Mouse (Mus musculus) embryo, embryonic 11 days (tissue): ENCODE results near the gene Dhx37.
A peak's percentile ranks its signal among the peaks of the same experiment; 100 is the strongest.

Source experiments
- DNase-seq: peaks from one replicate; pipeline ENCODE4 v3.0.0-alpha.2; 2015

Dhx37 gene

DNA sequence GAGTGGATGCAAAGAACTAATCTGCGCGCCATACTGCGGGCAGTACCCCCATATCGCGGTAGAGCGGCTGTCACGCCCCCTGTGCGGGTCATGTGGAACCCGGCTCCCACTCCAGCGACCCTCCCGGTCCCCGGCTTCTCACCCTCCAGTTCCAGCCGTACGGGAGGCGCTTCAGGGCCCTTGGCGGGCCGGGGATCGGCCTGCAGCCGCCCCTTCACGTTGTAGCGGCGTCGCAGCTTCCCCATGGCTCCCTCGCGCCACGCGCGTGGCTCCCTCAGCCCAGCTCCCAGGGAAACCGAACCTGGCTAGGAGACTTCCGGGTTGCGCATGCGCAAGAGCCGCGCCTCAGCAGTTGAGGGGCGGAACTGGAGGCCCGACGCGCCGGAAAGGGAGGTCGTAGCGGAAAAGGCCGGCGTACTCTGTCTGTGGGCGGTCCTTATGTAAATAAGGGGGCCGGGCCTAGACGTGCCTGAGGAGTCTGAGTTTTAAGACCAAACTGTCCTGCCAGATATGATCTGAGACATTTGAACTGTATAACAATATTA lies at the start of gene Dhx37:
TSS of gene Dhx37 (minus strand) at position 329 of the 545 bp plus-strand sequence.
- peak; percentile 97 for DNase-seq

DNA sequence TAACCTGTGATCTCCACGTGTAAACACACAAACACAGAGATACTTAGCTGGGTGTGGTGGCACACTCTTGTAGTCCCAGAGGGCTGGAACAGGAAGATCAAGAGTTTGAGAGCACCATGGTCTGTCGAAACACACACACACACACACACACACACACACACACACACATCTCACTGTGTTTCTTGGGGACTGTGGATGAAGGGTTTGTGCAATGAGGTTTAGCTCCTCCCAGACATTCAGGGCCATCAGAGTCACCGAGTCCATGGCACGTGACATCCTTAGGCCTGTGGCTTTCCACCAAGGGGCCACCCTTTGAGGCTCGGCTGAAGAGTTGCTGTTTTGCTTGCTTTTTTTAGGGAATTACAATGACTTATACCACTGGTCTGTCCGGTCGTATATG lies 48.6 kb upstream of the Dhx37 start:
- no peak for DNase-seq

DNA sequence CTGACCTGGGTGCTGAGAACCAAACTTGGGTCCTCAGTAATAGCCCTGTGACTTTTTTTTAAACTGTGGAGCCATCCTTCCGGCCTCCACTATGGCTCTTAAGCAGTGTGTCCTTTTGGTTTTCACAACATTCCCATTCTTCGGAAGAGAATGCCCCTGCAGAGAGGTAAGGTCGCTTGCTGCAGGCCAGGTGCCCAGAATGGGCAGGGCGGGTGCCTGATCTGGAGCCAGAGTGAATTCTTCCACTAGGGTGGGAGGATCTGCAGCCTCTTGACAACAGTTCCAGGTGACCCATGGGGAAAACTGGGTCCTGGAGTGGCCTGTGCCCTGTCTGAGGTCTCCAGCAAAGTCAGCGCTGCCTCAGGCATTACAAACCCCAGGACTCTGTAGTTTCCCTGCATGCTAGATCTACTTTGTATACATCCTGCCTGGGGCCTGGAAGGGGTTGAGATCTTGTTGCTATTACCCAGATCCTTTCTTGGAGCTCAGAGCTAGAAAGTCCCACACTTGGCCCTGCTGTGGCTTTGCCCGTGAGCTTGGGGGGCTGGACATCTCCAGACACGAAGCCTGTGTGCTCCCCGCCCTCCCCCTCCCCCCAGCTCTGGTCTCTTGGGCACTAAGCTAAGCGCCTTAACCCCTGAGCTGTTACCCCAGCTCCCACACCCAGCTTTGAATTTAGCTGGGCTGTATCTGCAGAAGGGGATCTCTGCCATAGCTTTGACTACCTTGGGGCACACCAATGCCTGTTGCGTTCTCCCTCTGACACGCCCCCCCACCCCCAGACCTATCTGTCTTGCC lies 46.7 kb upstream of the Dhx37 start:
- no peak for DNase-seq

DNA sequence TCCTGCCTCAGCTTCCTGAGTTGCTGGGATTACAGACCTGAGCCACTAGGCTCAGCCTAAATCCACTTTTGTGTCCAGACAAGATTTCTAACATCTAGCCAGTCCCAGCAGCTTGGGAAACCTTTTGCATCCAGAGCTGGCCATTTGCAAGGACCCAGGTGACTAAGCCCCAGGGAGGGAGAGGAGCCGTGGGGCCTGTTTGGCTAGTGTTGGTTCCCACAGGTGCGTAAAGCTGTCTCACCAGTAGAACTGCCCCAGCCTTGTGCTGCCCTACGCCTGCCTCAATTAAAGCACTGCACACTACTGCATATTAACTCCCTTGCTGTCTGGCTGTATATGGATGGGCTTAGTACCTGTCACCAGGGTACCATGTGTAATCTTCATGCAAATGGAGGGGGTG lies 45.5 kb upstream of the Dhx37 start:
- DNase-seq = no peak

DNA sequence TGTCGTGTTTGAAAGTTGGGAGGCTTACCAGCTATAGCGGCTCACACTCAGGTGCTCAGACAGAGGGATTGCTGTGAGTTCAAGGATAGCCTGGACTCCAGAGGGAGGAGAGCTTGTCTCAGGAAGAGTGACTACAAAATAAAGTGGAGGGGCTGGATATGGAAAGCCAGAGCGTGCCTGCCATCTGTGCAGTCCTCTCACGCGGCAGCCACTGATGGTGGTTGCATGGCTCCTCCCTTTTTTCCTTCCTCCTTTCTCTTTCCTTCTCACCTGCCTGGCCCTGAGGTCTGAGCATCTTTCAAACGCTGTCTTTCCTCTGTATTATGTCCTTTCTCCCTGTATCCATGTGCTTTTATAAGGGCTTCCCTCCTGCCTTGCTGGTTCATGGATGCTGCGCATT lies 44.1 kb upstream of the Dhx37 start:
- DNase-seq = no peak

DNA sequence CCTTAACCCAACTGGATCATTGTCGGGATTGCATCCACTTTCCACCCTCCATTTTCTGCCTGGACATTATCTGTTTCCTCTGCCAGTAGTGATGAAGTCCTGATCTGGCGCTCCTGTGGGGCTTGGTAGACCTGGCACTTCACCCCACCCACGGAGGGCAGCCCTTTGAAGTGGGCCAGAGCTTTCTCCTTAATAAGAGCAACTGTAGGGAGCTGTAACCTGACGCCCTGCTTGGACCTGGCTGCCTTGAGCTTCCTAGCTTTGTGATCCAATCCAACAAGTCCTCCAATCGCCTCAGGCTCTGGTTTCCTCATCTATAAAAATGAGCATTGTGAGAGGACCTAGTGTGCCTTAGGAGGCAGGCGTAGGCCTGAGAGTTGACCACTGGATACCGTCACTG lies 43.6 kb upstream of the Dhx37 start:
- DNase-seq = no peak

DNA sequence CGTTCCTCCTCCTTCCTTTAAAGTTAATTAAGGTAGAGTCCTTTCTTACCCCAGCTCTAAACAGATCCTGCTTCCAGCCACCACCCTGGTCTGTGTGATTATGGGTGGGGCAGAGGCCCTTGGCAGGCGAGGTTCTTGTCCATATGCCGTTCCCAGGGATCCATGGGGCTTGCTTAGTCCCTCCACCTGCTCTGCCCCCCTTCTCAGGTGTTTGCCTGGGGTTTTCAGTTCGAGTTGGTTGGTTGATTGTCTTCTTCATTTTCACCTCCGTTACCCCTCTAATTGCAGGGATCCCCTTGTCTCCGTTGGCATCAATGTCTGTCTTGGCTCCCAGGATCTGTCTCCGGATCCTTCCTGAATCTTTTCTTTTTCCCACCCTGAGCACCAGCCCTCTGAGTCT lies 42.9 kb upstream of the Dhx37 start:
- no peak for DNase-seq

DNA sequence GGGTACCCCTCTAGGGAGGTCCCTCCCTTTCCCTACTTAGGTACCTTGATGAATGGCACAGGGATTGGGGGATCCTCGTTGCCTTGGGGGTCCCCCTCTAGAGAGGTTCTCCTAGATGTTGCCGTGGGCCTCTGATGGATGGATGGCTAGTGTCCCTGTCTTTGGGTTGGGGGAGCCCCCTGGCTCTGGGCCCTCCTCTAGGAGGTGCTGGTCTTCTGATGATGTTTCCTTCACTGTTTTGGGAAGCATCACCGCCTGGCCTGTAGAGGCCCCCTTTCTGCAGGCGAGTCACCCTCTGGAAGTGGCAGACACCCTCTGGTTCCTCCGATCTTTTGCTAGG lies 42.3 kb upstream of the Dhx37 start:
- DNase-seq = peak; percentile 16

DNA sequence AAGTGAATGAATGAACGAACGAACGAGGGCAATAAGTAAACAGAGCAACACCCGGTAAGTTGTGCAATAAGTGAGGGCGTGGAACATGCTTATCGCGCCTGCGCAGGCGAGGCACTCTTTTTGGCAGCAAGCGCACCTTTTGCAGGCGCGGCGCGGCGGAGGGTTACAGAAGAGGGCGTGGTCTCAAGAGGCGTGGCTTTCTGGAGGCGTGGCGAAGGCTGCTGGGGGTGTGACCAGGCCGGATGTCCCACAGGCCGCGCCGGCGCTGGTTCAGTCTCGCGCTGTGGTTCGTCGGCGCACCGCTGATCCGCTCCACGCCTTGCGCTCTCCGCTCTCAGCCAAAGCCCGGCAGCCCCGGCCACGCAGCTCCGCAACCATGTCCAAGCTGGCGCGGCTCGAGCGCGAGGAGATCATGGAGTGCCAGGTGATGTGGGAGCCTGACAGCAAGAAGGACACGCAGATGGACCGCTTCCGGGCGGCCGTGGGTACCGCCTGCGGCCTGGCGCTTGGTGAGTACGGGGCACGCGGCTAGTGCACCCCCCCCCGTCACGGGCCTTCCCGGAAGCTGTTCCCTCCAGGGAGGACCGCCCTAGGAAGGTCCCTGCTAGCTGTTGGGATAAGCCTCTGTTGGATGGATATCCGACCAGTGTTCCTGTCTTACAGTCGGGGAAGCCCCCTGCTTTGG lies 41.8 kb upstream of the Dhx37 start, which contains the start of gene Aacs:
TSS of gene Aacs (plus strand) at position 214 of the 685 bp plus-strand sequence.
- DNase-seq = peak; percentile 96

DNA sequence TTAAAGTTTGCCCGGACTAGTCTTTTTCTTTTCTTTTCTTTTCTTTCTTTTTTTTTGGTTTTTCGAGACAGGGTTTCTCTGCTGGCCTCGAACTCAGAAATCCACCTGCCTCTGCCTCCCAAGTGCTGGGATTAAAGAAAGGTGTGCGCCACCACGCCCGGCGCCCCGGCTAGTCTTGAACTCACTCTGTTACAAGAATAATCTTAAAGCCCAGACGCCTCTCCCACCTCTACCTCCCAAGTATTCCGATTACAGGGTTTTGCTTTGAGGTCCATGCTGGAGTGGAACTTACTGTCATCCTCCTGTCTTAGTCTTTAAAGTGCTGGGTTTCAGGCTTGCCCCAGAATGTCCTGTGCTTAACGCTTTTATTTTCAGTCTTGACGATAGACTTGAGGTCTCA lies 41.1 kb upstream of the Dhx37 start:
- DNase-seq = no peak

DNA sequence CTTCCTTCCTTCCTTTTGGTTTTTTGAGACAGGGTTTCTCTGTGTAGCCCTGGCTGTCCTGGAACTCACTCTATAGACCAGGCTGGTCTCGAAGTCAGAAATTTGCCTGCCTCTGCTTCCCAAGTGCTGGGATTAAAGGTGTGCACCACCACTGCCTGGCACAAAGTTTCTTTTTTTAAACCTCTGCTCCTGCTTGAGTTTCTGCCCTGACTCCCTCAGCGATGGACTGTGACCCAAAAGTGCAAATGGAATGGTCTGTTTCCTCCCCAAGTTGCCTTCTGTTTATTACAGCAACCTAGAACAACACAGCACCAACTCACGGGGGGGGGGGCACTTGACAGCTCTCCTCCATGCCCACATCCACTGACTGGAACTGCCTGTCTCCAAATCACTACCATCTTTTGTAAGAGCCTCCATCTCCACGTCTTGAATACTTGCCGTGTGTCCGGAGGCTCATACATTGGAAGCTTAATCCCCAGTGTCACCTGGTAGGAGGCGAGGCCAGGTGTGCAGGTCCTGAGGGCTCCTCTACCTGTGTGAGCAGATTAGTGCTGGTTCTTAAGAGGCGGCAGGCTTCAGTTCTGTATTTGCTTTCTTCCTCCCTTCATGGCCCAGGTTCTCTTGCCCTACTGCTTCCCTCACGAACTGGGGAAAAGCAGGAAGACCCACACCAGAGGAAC lies 39.0 kb upstream of the Dhx37 start:
- no peak for DNase-seq

DNA sequence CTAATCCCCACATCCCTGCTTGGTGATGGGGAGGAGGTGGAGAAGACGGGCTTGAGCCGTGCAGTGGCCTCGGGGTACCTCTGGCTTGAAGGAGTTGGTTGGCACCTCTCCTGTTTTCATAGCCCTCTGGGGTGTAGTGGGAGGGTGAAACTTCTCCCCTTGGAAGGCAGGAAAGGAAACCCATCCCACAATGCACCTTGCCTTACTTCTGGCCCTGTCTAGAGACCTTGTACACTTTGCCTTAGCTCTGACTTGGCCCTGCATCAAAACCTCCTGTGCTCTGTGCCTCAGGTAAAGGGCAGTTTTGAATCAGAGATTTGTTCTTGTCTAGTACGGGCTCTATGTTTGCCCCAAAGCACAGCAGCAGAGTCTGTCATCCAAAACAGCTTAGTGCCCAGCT lies 36.8 kb upstream of the Dhx37 start:
- no peak for DNase-seq

DNA sequence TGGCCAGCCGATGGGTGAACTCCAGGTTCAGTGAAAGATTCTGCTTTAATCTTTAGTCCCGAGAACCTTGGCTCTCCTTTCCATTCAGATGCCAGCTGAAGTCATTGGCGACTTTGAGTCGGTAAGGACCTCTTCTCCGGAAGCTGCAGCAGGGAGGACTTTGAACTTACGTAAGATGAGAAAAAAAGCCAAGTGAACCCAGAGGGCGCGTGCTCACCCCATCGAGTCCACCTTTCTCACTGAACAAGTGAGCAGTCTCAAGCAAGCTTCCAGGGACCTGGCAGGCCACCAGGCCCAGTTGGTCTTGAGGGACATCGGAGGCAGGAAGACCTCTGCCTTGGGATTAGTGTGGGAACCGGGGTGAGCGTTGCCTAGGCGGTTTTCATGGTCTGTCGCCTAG lies 33.3 kb upstream of the Dhx37 start:
- DNase-seq = no peak

DNA sequence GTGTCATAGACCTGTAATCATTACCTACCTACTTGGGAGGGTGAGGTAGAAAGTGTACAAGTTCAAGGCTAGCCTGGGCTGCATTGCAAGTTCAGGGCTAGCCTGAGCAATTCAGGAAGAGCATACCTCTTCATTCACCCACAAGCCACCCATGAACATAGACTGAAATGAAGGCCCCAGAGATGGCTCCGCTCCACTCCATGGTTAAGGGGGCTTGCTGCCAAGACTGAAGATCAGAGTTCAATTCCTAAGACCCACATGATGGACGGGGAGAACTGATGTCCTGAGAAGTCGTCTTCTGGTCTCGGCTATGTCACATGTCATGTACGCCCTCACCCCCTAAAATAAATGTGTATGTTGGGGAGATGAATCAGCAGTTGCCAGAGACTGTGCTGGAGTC lies 32.6 kb upstream of the Dhx37 start:
- no peak for DNase-seq

DNA sequence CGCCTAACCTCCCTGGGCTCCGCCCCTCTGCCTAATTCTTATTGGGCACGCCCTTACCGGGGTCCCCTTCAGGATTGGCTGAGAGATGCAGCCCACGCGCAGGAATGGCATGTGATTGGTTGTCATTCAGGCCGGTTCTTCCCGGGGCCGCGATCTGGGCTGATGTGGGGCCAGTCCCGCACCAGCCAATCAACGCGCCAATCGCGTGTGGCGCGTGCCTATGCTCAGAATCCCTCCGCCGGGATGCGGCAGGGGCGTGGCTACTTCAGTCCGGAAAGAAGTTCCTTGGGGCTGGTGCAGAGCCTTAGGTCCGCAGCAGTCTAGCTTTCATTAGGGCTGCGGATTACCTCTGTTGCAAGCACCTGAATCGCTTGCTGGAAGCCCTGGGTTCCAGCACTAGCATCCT lies 31.8 kb upstream of the Dhx37 start:
- DNase-seq = peak; percentile 99

DNA sequence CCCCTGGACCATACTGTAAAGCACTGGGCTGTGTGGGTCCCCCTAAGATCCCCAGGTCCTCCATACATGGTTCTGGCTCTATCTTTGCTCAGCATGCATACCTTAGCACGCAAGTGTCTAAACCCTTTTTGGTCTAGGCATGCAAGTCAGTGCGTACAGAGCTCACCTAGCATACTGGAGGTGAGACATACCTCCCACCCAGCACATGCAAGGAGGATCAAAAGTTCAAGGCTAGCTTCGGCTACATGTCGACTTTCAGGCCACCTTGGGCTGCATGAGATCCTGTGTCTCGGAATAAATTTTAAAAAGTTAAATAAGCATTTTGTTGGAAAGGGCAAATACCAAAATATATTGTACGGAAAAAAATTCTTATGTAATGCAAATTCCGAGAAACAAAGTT lies 31.3 kb upstream of the Dhx37 start:
- no peak for DNase-seq

DNA sequence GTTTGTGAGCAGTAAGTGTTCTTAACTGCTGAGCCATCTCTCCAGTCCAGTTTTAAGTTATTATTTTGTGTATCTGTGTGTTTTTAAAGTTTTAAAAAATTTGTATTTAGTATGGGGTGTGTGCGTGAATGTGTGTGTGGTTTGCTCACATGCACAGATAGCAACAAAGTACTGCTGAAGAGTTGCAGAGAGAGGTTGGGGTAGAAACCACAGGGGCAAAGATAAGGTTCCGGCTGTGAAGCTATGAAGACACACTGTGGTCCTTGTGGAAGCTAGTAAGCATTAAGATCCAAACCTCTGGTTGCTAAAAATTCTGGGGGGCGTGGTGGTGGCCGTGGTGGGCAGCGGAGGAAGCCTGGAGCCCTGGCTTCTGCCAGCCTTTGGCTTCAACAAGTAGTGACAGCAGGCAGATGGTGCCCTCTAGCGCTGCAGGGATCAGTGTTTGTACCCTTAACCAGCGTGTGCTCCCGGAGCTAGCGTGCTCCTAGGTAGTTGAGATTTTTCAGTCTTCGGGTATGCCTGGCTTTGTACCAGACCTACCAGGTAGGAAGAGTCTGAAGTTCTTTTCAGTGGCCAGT lies 28.0 kb upstream of the Dhx37 start:
- peak; percentile 47 for DNase-seq

DNA sequence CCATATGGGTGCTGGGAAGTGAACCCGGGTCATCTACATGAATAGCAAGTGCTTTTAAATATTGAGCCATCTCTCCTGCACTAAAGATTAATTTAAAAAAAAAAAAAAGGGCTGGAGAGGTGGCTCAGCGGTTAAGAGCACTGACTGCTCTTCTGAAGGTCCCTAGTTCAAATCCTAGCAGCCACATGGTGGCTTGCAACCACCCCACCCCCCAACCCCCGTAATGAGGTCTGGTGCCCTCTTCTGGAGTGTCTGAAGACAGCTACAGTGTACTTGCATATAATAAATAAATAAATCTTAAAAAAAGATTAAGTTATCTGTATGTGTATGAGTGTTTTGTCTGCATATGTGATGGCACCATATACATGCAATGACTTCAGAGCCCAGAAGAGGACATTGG lies 26.7 kb upstream of the Dhx37 start:
- no peak for DNase-seq

DNA sequence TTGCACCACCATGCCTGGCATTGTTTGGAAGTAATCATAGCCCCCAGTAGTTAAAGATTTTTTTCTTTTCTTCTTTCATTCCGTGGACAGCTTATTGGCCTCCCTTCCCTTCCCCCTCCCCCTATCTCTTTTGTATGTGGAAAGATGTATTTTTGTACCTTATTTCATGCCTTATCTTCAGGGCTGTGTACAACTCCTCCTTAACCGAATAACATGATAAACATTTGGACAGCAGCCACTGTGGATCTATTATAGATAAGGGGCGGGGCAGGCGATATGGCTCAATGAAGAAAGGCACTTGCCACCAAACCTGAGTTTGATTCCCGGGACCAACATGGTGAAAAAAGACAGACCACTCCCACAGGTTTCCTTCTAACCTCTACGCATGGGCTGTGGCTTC lies 23.6 kb upstream of the Dhx37 start:
- DNase-seq = no peak

DNA sequence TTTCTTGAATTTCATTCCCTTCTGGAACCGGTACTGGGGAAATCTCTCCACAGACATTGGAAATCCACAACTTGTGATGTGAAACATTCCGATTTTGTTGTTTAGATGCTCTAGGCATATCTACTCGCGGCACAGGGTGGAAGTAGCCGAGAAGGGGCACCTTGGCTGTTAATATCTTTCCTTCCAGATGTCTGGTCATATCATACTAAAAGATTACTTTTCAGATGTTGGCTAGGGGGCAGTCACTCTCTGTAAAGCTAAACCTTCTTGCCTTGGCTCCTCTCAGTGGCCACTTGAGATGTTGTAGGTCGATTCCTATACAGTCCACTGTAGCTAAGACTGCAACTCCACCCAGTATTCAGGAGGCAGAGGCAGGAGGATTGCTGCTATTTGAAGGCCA lies 22.2 kb upstream of the Dhx37 start:
- no peak for DNase-seq

DNA sequence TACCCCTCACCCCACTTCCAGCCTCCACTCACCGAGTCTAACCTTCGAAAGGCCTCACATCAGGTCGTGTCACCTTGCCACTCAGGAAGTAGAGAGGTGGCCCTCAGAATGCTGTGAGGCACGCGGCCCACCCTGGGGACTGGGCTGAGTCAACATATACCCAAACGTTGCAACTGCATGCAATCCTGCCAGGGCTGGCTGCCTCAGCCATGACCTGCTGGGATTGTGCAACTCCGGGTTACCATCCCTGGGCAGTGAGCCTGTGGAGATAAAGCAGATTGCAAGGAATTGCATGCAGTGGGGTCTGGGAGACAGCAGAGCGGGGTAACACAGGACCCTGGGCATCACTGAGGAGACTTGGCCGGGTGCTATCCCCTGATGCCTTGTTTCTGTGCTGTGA lies 18.7 kb upstream of the Dhx37 start:
- DNase-seq = no peak

DNA sequence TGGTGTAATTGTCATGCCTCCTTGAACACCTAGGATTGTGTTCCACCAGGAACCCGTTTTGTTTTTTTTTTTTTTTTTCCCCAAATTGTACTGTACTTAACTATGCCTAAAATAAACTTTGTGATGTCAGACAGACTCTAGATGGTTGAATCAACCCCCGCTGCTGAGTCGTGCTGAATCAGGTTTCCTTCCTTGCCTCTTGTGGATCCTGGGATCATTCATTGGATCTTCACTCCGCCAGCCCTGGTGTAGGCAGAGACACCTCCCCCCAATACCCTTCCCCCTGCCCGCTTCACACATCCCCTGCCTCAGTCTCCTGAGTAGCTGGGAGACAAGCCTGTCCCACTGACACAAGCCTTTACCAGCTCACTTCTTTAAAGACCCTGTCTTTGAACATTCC lies 15.4 kb upstream of the Dhx37 start:
- no peak for DNase-seq

DNA sequence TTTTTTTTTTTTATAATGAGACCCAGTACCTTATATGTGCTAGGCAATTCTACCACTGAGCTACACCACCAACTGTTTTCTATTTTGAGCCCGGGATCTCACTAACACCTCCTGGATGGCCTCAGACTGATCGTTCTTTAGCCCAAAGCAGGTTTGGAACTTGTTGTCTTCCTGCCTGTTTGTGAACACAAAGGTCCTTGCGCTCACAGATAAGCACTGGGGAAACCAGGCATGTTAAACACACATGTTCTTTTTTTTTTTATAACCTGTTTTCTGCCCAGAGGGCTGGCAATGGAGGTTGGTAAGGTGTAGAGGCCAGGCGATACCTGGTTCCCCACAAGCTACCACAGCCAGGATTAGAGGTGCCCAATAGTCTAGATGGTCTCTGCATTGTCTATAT lies 14.7 kb upstream of the Dhx37 start:
- no peak for DNase-seq

DNA sequence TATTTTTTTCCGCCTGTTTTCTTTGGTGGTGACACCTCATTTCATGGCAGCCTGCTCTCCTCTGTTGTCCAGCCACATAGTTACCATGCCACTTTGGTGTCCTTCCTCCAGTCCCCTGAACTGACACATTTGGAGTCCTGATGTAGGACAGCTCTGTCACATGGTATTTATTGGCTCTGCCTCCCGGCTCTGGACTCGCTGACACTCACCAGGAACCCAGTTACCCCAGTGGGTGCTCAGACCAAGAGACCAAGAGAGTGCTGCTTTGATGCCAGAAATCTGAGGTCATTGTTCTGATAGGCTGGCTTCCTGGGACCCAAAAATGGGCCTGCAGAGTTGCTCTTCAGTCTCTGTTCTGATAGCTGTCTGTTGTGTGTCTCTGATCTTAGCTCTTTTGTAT lies 14.1 kb upstream of the Dhx37 start:
- DNase-seq = no peak
